Mouse (Mus musculus) ES-Bruce4 (cell line): ENCODE data around the gene Sri.

ENCODE experiments used
- CTCF ChIP-seq: IDR thresholded peaks from one replicate; pipeline ENCODE4 v1.8.1; 2011; ENCODE audit warnings: low read depth, low read length
- EP300 ChIP-seq: IDR thresholded peaks from 2 replicates; pipeline ENCODE4 v1.6.1; 2011; ENCODE audit warnings: low read depth, low read length; ENCODE audit not compliant: insufficient read depth

GRCm38 (mm10) chr5:8063207-8063606 lies 17.3 kb downstream of the Sri start:
- TF ChIP-seq CTCF (no peak), EP300 (no peak)
